Mouse (Mus musculus): ENCODE measurements around the gene Mllt1. TPM values are rescaled to one million over a fixed set of nuclear protein-coding genes. Genes with fewer than 3 reads are reported as not detected.

Mllt1 gene
- polyA plus RNA-seq, 1 experiment from 2014 or later: 40.2 TPM

DNA sequence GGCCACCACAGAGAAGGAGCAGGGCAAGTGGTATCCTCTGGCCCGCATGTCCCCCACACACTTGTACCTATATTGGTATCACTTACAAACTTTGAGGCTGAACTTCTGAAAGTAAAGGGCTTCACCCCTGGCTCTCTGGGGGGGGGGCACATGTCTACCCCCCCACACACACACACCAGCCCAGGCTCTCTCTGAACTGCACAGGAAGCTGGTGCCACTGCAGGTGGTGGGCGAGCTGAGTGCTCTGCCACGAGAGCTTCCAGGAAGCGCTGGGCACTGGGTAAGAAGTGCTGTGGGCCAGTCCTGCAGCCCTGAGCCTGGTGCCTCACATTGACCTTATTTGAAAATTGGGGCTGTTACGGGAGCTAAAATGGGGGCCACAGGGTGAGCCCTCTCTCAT, 91.5 kb downstream of the Mllt1 start:
- Histone ChIP-seq H3K4me3 (replicated peaks) (no peak overlapping the region), H3K9ac (no peak overlapping the region), H3K4me2 (replicated peaks) (no peak overlapping the region), H3K36me3 (no peaks in the 10 kb centered on the region), H3K9me3 (no peaks in the 10 kb centered on the region), H3K27me3 (replicated peaks) (0 out of 2 replicates have a peak, but pooled peaks cover 2% of the 10 kb centered on the region), H3K4me1 (replicated peaks) (no peaks in the 10 kb centered on the region), H3K27ac (no peak overlapping the region)
- ATAC-seq: no peak
- WGBS: 81% methylated on average over 5 of the region's 5 CpGs

Other genes with a start within 250 kb of the Mllt1 start
- gene Ndufa11, start 217.6 kb downstream of the Mllt1 start, polyA plus RNA-seq (2015; fragmentation: Nextera tagmentation; extraction: Ambion mirVana): 471 and 522 TPM in 2 replicates
- gene Vmac, start 217.4 kb downstream of the Mllt1 start, polyA plus RNA-seq (2015; fragmentation: Nextera tagmentation; extraction: Ambion mirVana): 14.3 and 15.2 TPM in 2 replicates
- 9.9 and 10.7 TPM in 2 replicates for gene Nrtn, start 177.9 kb downstream of the Mllt1 start, polyA plus RNA-seq (2015; fragmentation: Nextera tagmentation; extraction: Ambion mirVana)
- gene Dus3l, start 170.7 kb downstream of the Mllt1 start, polyA plus RNA-seq (2015; fragmentation: Nextera tagmentation; extraction: Ambion mirVana): 38.7 and 42.8 TPM in 2 replicates
- gene Prr22, start 165.2 kb downstream of the Mllt1 start, polyA plus RNA-seq (2015; fragmentation: Nextera tagmentation; extraction: Ambion mirVana): 1.2 and 1.6 TPM in 2 replicates
- gene Rfx2, start 104.4 kb downstream of the Mllt1 start, polyA plus RNA-seq (2015; fragmentation: Nextera tagmentation; extraction: Ambion mirVana): 3.1 and 4.4 TPM in 2 replicates
- not detected in 2 replicates for gene Acsbg2, start 61.0 kb downstream of the Mllt1 start, polyA plus RNA-seq (2015; fragmentation: Nextera tagmentation; extraction: Ambion mirVana)
- gene 1700061G19Rik, start 59.9 kb downstream of the Mllt1 start, polyA plus RNA-seq (2015; fragmentation: Nextera tagmentation; extraction: Ambion mirVana): 0.15 and 0.19 TPM in 2 replicates
- 0.46 and 1.00 TPM in 2 replicates for gene Acer1, start 46.7 kb upstream of the Mllt1 start, polyA plus RNA-seq (2015; fragmentation: Nextera tagmentation; extraction: Ambion mirVana)
- gene Clpp, start 54.9 kb upstream of the Mllt1 start, polyA plus RNA-seq (2015; fragmentation: Nextera tagmentation; extraction: Ambion mirVana): 149 and 166 TPM in 2 replicates
- gene Alkbh7, start 61.9 kb upstream of the Mllt1 start, polyA plus RNA-seq (2015; fragmentation: Nextera tagmentation; extraction: Ambion mirVana): 41.1 and 42.4 TPM in 2 replicates
- gene Pspn, start 64.6 kb upstream of the Mllt1 start, polyA plus RNA-seq (2015; fragmentation: Nextera tagmentation; extraction: Ambion mirVana): 0.45 TPM in 1 of 2 replicates, not detected in the other
- gene Gtf2f1, start 75.9 kb upstream of the Mllt1 start, polyA plus RNA-seq (2015; fragmentation: Nextera tagmentation; extraction: Ambion mirVana): 60.0 and 61.8 TPM in 2 replicates
- 0.24 and 0.42 TPM in 2 replicates for gene Gm17949, start 76.1 kb upstream of the Mllt1 start, polyA plus RNA-seq (2015; fragmentation: Nextera tagmentation; extraction: Ambion mirVana)
- 37.5 and 38.9 TPM in 2 replicates for gene Khsrp, start 96.1 kb upstream of the Mllt1 start, polyA plus RNA-seq (2015; fragmentation: Nextera tagmentation; extraction: Ambion mirVana)
- not detected in 2 replicates for gene Slc25a41, start 106.2 kb upstream of the Mllt1 start, polyA plus RNA-seq (2015; fragmentation: Nextera tagmentation; extraction: Ambion mirVana)
- gene Crb3, start 123.7 kb upstream of the Mllt1 start, polyA plus RNA-seq (2015; fragmentation: Nextera tagmentation; extraction: Ambion mirVana): 90.2 and 91.6 TPM in 2 replicates
- gene Slc25a23, start 124.4 kb upstream of the Mllt1 start, polyA plus RNA-seq (2015; fragmentation: Nextera tagmentation; extraction: Ambion mirVana): 7.8 and 8.8 TPM in 2 replicates
- gene Dennd1c, start 143.1 kb upstream of the Mllt1 start, polyA plus RNA-seq (2015; fragmentation: Nextera tagmentation; extraction: Ambion mirVana): 6.5 and 6.7 TPM in 2 replicates
- 24.2 and 27.1 TPM in 2 replicates for gene Tubb4a, start 152.4 kb upstream of the Mllt1 start, polyA plus RNA-seq (2015; fragmentation: Nextera tagmentation; extraction: Ambion mirVana)
- gene Tnfsf9, start 169.9 kb upstream of the Mllt1 start, polyA plus RNA-seq (2015; fragmentation: Nextera tagmentation; extraction: Ambion mirVana): 8.3 and 8.9 TPM in 2 replicates
- gene Cd70, start 214.4 kb upstream of the Mllt1 start, polyA plus RNA-seq (2015; fragmentation: Nextera tagmentation; extraction: Ambion mirVana): 0.23 TPM in 1 of 2 replicates, not detected in the other